Mouse (Mus musculus): ENCODE results near the gene Mrpl16.

GRCm38 (mm10) chr19:11736455-11736854 is 33.7 kb upstream of the Mrpl16 start:
- no peak for TF ChIP-seq CTCF (IDR thresholded peaks at IDR 0.05; ENCODE audit: low read depth, low read length)
- no peak for TF ChIP-seq TAL1 (conservative IDR thresholded peaks at IDR 0.05; ENCODE audit: low read depth, low read length)
